Mouse (Mus musculus): ENCODE data around the gene Pax1.

Pax1 gene

DNA sequence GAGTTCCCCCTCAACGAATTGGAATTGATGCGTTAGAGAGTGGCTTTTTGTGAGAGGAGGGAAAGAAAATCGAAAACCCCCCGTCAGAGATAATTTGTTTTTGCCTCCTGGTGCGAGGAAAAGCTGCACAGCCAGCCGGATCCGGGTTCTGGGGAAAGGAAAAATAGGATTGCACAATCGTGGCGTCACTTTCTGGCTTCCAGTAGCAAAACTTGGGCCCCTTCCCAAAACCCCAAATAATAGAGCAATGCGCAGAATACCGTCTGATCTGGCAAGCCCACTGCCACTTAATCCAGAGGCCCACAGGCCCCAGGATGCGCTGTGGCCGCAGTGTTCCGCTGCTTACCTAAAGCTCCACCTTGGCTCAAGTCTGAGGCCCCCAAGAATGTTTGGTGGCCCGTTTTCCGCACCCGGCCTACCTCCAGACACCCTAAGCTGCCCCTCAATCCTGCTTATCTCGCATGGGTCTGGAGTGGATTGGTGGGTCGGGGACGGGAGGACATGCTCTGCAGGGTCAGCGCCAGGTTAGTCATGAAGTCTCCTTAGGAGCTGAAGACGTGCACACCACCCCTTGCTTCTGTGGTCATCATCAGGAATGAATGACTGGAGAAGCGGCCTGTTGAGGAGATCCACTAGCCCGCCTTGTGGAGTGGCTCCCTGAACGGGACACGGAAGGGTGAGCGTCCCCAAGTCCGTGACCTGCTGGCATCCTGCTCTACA is 11.4 kb downstream of the Pax1 start:
- no peak for DNase-seq (ENCODE audit: low spot score)

DNA sequence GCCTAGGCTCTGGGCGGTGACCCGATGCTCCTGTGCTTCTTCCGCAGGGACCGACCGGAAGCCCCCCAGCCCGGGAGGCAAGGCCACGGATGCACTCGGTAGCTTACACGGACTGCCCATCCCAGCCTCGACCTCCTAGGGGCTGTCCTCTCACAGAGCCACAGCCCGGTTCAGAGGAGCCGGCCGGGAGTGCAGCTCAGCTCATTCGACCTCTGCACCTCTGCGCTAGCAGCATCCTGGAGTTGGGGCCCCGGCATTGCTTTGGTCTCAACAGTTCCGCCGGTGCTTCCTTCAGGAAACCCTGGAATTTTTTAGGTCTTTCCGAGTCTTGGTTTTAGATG is 11.9 kb downstream of the Pax1 start:
- DNase-seq (ENCODE audit: low spot score), result no peak

DNA sequence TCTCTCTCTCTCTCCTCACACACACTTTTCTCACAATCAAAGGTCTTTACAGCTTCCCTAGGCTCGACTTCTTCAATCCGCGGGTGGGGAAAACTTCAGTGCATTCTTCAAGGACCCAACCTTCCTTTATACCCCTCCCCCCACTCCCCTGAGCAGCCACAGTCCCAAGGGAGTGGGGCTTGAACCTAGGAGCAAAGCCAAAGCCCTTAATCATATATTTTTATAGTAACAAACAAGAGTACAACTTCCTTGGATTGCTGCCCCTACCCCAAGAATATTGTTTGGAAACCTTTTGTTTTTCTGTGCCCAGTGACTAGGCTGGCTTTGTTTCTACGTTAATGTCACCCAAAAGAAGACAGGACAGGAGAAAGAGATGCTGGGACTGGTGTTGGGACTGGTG is 12.5 kb downstream of the Pax1 start:
- DNase-seq (ENCODE audit: low spot score), result no peak

- DNase-seq (ENCODE audit: low spot score), result no peak
Measured at GRCm38 (mm10) chr2:147375019-147375715, 13.4 kb downstream of the Pax1 start.

GRCm38 (mm10) chr2:147378934-147379333 is 17.2 kb downstream of the Pax1 start:
- no peak for DNase-seq (ENCODE audit: low spot score)

GRCm38 (mm10) chr2:147383373-147383772 is 21.6 kb downstream of the Pax1 start:
- no peak for DNase-seq (ENCODE audit: low spot score)

GRCm38 (mm10) chr2:147386949-147387348 is 25.2 kb downstream of the Pax1 start:
- DNase-seq (ENCODE audit: low spot score), result no peak

DNA sequence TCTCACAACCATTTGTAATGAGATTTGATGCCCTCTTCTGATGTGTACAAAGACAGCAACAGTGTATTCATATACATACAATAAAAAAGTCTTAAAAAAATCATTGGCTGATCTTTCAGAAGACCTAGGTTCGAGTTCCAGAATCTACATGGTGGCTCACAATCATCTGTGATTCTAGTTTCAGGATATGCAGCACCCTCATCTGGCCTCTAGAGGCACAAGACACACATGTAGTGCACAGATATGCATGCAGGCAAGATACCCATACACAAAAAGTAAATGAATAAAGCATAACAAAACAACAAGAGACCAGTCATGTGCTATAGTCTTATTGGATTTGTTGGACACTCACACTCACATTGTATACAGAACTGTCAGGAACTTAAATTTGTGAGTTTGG is 47.6 kb downstream of the Pax1 start:
- no peak for DNase-seq (ENCODE audit: low spot score)

- no peak for DNase-seq (ENCODE audit: low spot score)
Measured at GRCm38 (mm10) chr2:147415037-147415436, 53.3 kb downstream of the Pax1 start.

- DNase-seq (ENCODE audit: low spot score), result no peak
Measured at GRCm38 (mm10) chr2:147424582-147425255, 63.0 kb downstream of the Pax1 start.

- DNase-seq (ENCODE audit: low spot score), result no peak
Measured at GRCm38 (mm10) chr2:147429607-147430356, 68.1 kb downstream of the Pax1 start.

DNA sequence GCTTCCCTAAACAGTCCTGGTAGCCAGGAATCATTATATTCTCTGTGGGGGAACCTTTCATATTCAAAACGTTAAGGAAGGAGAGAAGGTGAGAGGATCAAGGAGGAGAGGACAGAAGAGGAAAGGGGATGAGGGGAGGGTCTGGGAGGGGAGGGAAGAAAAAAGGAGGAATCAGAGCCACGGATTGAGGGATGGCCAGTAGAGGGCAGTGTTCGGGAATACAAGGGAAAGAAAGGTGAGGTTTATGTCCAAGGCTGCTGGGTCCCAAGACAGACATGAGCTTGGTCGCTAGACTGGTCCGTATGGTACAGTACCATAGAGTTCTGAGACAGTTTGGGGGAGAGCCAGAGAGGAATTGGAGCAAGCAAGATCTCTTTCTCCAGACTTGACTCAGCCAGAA is 71.4 kb downstream of the Pax1 start:
- DNase-seq (ENCODE audit: low spot score), result no peak
